Mouse (Mus musculus) forebrain, embryonic 16.5 days (tissue): ENCODE measurements around the gene Phox2b. TPM values are rescaled to one million over a fixed set of nuclear protein-coding genes. Genes with fewer than 3 reads are reported as not detected.

ENCODE experiments used
- ATAC-seq: fragments of 200-750 bp; cut with Nextera tagmentation; 2 replicates; pipeline ENCODE4 v1.8.0; 2017; ENCODE audit warnings: mild to moderate bottlenecking, moderate library complexity
- H3K27ac ChIP-seq: fragments of 300-500 bp; sonication (generic); 2 replicates; pipeline ENCODE4 v1.5.1; 2014; ENCODE audit warnings: low read length, control low read depth
- H3K27me3 ChIP-seq: fragments of 300-500 bp; sonication (generic); replicated peaks from 2 replicates; pipeline ENCODE4 v1.6.1; 2014; ENCODE audit warnings: low read length; ENCODE audit not compliant: control insufficient read depth, insufficient read depth
- H3K36me3 ChIP-seq: fragments of 300-500 bp; sonication (generic); 2 replicates; pipeline ENCODE4 v1.6.1; 2014; ENCODE audit not compliant: control insufficient read depth, insufficient read depth
- H3K4me1 ChIP-seq: fragments of 300-500 bp; sonication (generic); replicated peaks from 2 replicates; pipeline ENCODE4 v1.6.1; 2014; ENCODE audit warnings: low read length; ENCODE audit not compliant: control insufficient read depth, insufficient read depth
- H3K4me2 ChIP-seq: fragments of 300-500 bp; sonication (generic); 2 replicates; pipeline ENCODE4 v1.6.1; 2014; ENCODE audit warnings: mild to moderate bottlenecking, low read length, control low read depth
- H3K4me3 ChIP-seq: fragments of 300-500 bp; sonication (generic); replicated peaks from 2 replicates; pipeline ENCODE4 v1.5.1; 2014; ENCODE audit warnings: mild to moderate bottlenecking, low read length, control low read depth
- H3K9ac ChIP-seq: fragments of 300-500 bp; sonication (generic); replicated peaks from 2 replicates; pipeline ENCODE4 v1.6.1; 2014; ENCODE audit warnings: low read depth, low read length, control low read depth
- H3K9me3 ChIP-seq: fragments of 300-500 bp; sonication (generic); 2 replicates; pipeline ENCODE4 v1.6.1; 2016; ENCODE audit warnings: low read length; ENCODE audit not compliant: control insufficient read depth
- WGBS: fragments of 180-500 bp; shearing (Covaris S2); extraction: QIAGEN DNeasy Blood & Tissue Kit; methylation state at CpG from one replicate; pipeline ENCODE4 v1.1.7; 2014; 5-methylcytosine and 5-hydroxymethylcytosine counted together
- polyA plus RNA-seq: library from polyadenylated mRNA; unstranded; fragments of >200 nt; fragmentation: Nextera tagmentation; extraction: Ambion mirVana; gene quantifications from 2 replicates; pipeline ENCODE4 v1.2.1, GENCODE M21; 2015

Phox2b gene
- not detected in 2 replicates for polyA plus RNA-seq

GRCm38 (mm10) chr5:67098733-67099323 lies at the start of gene Phox2b:
Gene Phox2b, minus strand, starts transcription at chr5:67099301.
- H3K4me1 ChIP-seq: peaks cover 7% of the 10 kb centered on the region
- no peaks in the 10 kb centered on the region for H3K36me3 ChIP-seq
- WGBS: 1% methylated on average over 16 of the region's 16 CpGs
- no peak within 1 kb of the TSS for H3K4me3 ChIP-seq
- no peak within 1 kb of the TSS for H3K9ac ChIP-seq
- no peaks in the 10 kb centered on the region for H3K9me3 ChIP-seq
- no peak for ATAC-seq
- no peak within 1 kb of the TSS for H3K4me2 ChIP-seq
- no peak within 1 kb of the TSS for H3K27ac ChIP-seq
- H3K27me3 ChIP-seq: peaks cover 70% of the 10 kb centered on the region

- H3K4me2 ChIP-seq: no peak overlapping the region
- 73% methylated on average over 4 of the region's 4 CpGs for WGBS
- no peaks in the 10 kb centered on the region for H3K9me3 ChIP-seq
- no peak overlapping the region for H3K9ac ChIP-seq
- no peak for ATAC-seq
- peaks cover 2% of the 10 kb centered on the region; the same call in 1 of the 2 replicates for H3K27me3 ChIP-seq
- no peak overlapping the region for H3K27ac ChIP-seq
- no peaks in the 10 kb centered on the region for H3K36me3 ChIP-seq
- no peak overlapping the region for H3K4me3 ChIP-seq
- peaks cover 12% of the 10 kb centered on the region for H3K4me1 ChIP-seq
These were observed 43.5 kb upstream of the Phox2b start for GRCm38 (mm10) chr5:67142622-67143021.

- ATAC-seq: no peak
- Histone ChIP-seq H3K27me3 (peaks cover 2% of the 10 kb centered on the region; the same call in 1 of the 2 replicates), H3K4me1 (peaks cover 12% of the 10 kb centered on the region), H3K9me3 (no peaks in the 10 kb centered on the region), H3K4me3 (0 out of 2 replicates have a peak overlapping the region, but pooled peaks have one; percentile 1), H3K4me2 (peak overlapping the region; percentile 25), H3K9ac (0 out of 2 replicates have a peak overlapping the region, but pooled peaks have one; percentile 13), H3K27ac (no peak overlapping the region), H3K36me3 (no peaks in the 10 kb centered on the region)
- 26% methylated on average over 25 of the region's 25 CpGs for WGBS
These were observed 40.2 kb upstream of the Phox2b start for GRCm38 (mm10) chr5:67139052-67140015.

GRCm38 (mm10) chr5:67138643-67139042 lies 39.5 kb upstream of the Phox2b start:
- H3K4me2 ChIP-seq: peak overlapping the region; percentile 25; the same call in 1 of the 2 replicates
- 2% methylated on average over 8 of the region's 8 CpGs for WGBS

GRCm38 (mm10) chr5:67134698-67135097 lies 35.6 kb upstream of the Phox2b start:
- WGBS: 17% methylated on average over 6 of the region's 6 CpGs
- H3K9me3 ChIP-seq: no peaks in the 10 kb centered on the region
- no peak overlapping the region for H3K9ac ChIP-seq
- no peak overlapping the region for H3K4me2 ChIP-seq
- no peak overlapping the region for H3K27ac ChIP-seq
- ATAC-seq: no peak
- H3K4me3 ChIP-seq: no peak overlapping the region
- peaks cover 12% of the 10 kb centered on the region for H3K4me1 ChIP-seq
- H3K36me3 ChIP-seq: no peaks in the 10 kb centered on the region
- no peaks in the 10 kb centered on the region for H3K27me3 ChIP-seq

More at GRCm38 (mm10) chr5:67138643-67139042, 39.5 kb upstream of the Phox2b start:
- no peak overlapping the region for H3K4me3 ChIP-seq
- no peaks in the 10 kb centered on the region for H3K36me3 ChIP-seq
- H3K9me3 ChIP-seq: no peaks in the 10 kb centered on the region
- H3K9ac ChIP-seq: no peak overlapping the region
- H3K27ac ChIP-seq: no peak overlapping the region
- ATAC-seq: peak; percentile 58; the same call in 1 of the 2 replicates
- peaks cover 2% of the 10 kb centered on the region; the same call in 1 of the 2 replicates for H3K27me3 ChIP-seq
- H3K4me1 ChIP-seq: peaks cover 12% of the 10 kb centered on the region

GRCm38 (mm10) chr5:67131671-67132070 lies 32.6 kb upstream of the Phox2b start:
- Histone ChIP-seq H3K4me1 (no peaks in the 10 kb centered on the region), H3K36me3 (no peaks in the 10 kb centered on the region), H3K9ac (no peak overlapping the region), H3K27me3 (no peaks in the 10 kb centered on the region), H3K4me2 (no peak overlapping the region), H3K4me3 (no peak overlapping the region), H3K27ac (no peak overlapping the region), H3K9me3 (no peaks in the 10 kb centered on the region)
- ATAC-seq: no peak
- WGBS: 58% methylated on average over 2 of the region's 2 CpGs

GRCm38 (mm10) chr5:67106261-67106660 lies 7.2 kb upstream of the Phox2b start:
- Histone ChIP-seq H3K27ac (no peak overlapping the region), H3K9ac (no peak overlapping the region), H3K36me3 (no peaks in the 10 kb centered on the region), H3K4me1 (no peaks in the 10 kb centered on the region), H3K9me3 (no peaks in the 10 kb centered on the region), H3K27me3 (peaks cover 40% of the 10 kb centered on the region), H3K4me2 (no peak overlapping the region), H3K4me3 (no peak overlapping the region)
- 90% methylated on average over 2 of the region's 2 CpGs for WGBS
- no peak for ATAC-seq

GRCm38 (mm10) chr5:67103016-67103415 lies 3.9 kb upstream of the Phox2b start:
- Histone ChIP-seq H3K4me3 (no peak overlapping the region), H3K27me3 (peaks cover 56% of the 10 kb centered on the region), H3K4me2 (no peak overlapping the region), H3K9me3 (no peaks in the 10 kb centered on the region), H3K36me3 (no peaks in the 10 kb centered on the region), H3K27ac (no peak overlapping the region), H3K4me1 (no peaks in the 10 kb centered on the region), H3K9ac (no peak overlapping the region)
- WGBS: 7% methylated on average over 3 of the region's 3 CpGs
- ATAC-seq: no peak
